Mouse (Mus musculus) lung, postnatal 0 days (tissue): ENCODE results near the gene Allc.

ENCODE experiments used
- CTCF ChIP-seq: IDR thresholded peaks from 2 replicates; pipeline ENCODE4 v1.5.1; 2016; ENCODE audit warnings: antibody characterized with exemption, mild to moderate bottlenecking
- EP300 ChIP-seq: IDR thresholded peaks from 2 replicates; pipeline ENCODE4 v1.6.1; 2016; ENCODE audit warnings: antibody characterized with exemption, mild to moderate bottlenecking, control low read depth

GRCm38 (mm10) chr12:28628436-28628835 lies 46.1 kb upstream of the Allc start:
- TF ChIP-seq EP300 (no peak), CTCF (no peak)
